Mouse (Mus musculus) stomach, embryonic 16.5 days (tissue): ENCODE data around the gene Bloc1s3. TPM values are rescaled to one million over a fixed set of nuclear protein-coding genes. Genes with fewer than 3 reads are reported as not detected.
"Not testable (repeated sequence)": the region's sequence is repeated elsewhere in the genome, so short reads cannot be mapped to it uniquely, and the experiment has no call there.

Experiments
- ATAC-seq: fragments of 200-750 bp; cut with Nextera tagmentation; 2 replicates; pipeline ENCODE4 v1.8.0; 2017; ENCODE audit warnings: moderate number of reproducible peaks, moderate TSS enrichment; ENCODE audit not compliant: insufficient read depth, low FRiP score
- H3K27ac ChIP-seq: fragments of 300-500 bp; sonication (generic); 2 replicates; pipeline ENCODE4 v1.5.1; 2014; ENCODE audit warnings: low read length
- H3K27me3 ChIP-seq: fragments of 300-500 bp; sonication (generic); 2 replicates; pipeline ENCODE4 v1.6.1; 2014; ENCODE audit warnings: low read length, control low read depth, mixed read lengths; ENCODE audit not compliant: control insufficient read depth, insufficient read depth
- H3K36me3 ChIP-seq: fragments of 300-500 bp; sonication (generic); 2 replicates; pipeline ENCODE4 v1.6.1; 2014; ENCODE audit warnings: low read length; ENCODE audit not compliant: control insufficient read depth, insufficient read depth
- H3K4me1 ChIP-seq: fragments of 300-500 bp; sonication (generic); 2 replicates; pipeline ENCODE4 v1.6.1; 2014; ENCODE audit warnings: low read length, control low read depth, mixed read lengths; ENCODE audit not compliant: control insufficient read depth, insufficient read depth
- H3K4me2 ChIP-seq: fragments of 300-500 bp; sonication (generic); 2 replicates; pipeline ENCODE4 v1.6.1; 2014; ENCODE audit warnings: low read depth, low read length, mixed read lengths
- H3K4me3 ChIP-seq: fragments of 300-500 bp; sonication (generic); replicated peaks from 2 replicates; pipeline ENCODE4 v1.5.1; 2014; ENCODE audit warnings: mild to moderate bottlenecking, low read length
- H3K9ac ChIP-seq: fragments of 300-500 bp; sonication (generic); 2 replicates; pipeline ENCODE4 v1.6.1; 2014; ENCODE audit warnings: low read length
- H3K9me3 ChIP-seq: fragments of 300-500 bp; sonication (generic); replicated peaks from 2 replicates; pipeline ENCODE4 v1.6.1; 2016; ENCODE audit warnings: low read length, control low read depth; ENCODE audit not compliant: control insufficient read depth
- WGBS: fragments of 180-500 bp; shearing (Covaris S2); extraction: QIAGEN DNeasy Blood & Tissue Kit; methylation state at CpG from one replicate; pipeline ENCODE4 v1.1.7; 2014; 5-methylcytosine and 5-hydroxymethylcytosine counted together
- polyA plus RNA-seq: library from polyadenylated mRNA; unstranded; fragments of >200 nt; fragmentation: Nextera tagmentation; extraction: Ambion mirVana; gene quantifications from 2 replicates; pipeline ENCODE4 v1.2.1, GENCODE M21; 2015

Gene Bloc1s3
- polyA plus RNA-seq, 1 experiment from 2014 or later = 1.4 TPM

DNA sequence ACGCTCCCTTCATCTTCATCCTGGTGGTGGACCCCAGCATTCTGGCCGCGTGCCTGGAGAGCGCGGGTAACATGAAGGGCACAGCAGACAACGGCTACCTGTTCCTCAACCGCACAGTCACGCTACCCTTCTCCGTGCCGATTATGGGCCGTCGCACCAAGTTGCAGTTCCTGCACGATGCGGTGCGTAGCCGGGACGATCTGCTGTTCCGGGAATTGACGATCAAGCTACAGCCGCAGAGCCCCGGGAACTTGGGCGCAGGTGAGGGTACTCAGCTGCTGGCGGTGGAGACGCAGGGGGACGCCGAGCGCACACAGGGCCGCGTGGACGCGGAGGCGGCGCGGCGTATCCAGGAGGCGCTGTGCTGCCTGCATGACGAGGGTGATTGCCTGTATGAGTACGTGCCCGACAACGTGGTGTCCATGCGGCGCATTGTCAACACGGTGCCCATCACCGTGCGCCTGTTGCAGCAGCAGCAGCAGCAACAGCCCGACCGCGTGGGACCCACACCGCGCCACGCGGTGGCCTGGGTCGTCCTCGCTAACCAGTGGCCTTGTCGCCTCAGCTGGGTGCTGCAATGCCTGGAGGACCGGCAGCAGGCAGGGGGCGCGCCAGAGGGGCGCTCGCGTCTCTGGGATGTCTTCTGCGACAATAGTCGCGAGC, 15.7 kb upstream of the Bloc1s3 start:
- Histone ChIP-seq H3K9ac (peak overlapping the region; percentile 61), H3K4me2 (peak overlapping the region; percentile 73)
- 1% methylated on average over 64 of the region's 64 CpGs for WGBS

DNA sequence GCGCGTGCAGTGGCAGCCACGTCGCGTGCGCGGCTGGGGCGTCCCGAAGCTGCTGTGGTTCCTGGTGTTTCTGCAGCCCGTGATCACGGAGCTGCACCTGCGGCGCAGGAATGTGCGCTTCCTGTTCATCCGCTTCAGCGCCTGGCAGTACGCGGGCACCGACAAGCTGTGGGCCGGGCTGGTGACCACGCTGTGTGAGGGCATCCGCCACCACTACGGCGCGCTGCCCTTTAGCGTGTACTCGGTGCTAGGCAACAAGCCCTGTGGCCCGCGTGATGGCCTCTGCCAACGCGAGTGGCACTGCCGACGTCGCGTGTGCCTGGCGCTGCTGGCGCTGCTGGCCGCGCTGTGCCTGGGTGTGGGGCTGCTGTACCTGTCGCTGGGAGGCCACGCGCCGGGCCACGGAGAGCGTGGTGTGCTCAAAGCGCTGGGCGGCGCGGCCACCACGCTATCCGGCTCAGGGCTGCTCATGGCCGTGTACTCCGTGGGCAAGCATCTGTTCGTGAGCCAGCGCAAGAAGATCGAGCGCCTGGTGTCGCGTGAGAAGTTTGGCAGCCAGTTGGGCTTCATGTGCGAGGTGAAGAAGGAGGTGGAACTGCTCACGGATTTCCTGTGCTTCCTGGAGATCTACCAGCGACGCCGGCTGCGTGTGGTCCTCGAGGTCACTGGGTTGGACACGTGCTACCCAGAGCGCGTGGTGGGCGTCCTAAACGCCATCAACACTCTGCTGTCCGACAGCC, 15.0 kb upstream of the Bloc1s3 start:
- peaks cover 21% of the 10 kb centered on the region for H3K4me1 ChIP-seq
- peak overlapping the region; percentile 61 for H3K9ac ChIP-seq
- H3K4me2 ChIP-seq = peak overlapping the region; percentile 73
- H3K4me3 ChIP-seq = peak overlapping the region; percentile 45
- H3K9me3 ChIP-seq = no peaks in the 10 kb centered on the region
- H3K36me3 ChIP-seq = no peaks in the 10 kb centered on the region
- ATAC-seq = peak; percentile 8; the same call in 1 of the 2 replicates
- H3K27me3 ChIP-seq = peaks cover 69% of the 10 kb centered on the region
- H3K27ac ChIP-seq = no peak overlapping the region
- 10% methylated on average over 72 of the region's 72 CpGs for WGBS

More for the DNA sequence above, 15.7 kb upstream of the Bloc1s3 start:
- Histone ChIP-seq H3K27ac (no peak overlapping the region), H3K27me3 (peaks cover 65% of the 10 kb centered on the region), H3K36me3 (no peaks in the 10 kb centered on the region), H3K4me3 (peak overlapping the region; percentile 45), H3K9me3 (no peaks in the 10 kb centered on the region), H3K4me1 (peaks cover 21% of the 10 kb centered on the region)
- ATAC-seq = no peak

DNA sequence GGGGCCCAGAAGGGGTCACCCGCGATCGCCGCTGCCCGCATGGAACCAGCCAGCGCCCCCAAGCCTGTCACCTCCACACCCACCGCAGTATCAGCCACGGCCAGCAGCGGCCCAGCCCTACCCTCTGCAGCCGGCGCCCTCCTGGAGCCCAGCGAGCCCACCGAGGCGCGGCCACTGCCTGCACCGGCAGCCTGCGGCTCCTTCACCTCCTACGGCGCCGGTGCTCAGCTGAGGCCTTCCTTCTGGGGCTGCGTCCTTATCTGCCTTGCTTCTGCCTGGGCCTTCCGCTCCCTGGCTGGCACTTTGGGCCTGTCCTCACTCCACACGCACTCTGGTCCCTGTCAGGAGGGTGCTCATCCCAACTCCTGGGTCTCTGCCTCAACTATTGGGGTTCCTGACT, 11.9 kb upstream of the Bloc1s3 start:
- peak overlapping the region; percentile 22 for H3K4me3 ChIP-seq
- H3K9me3 ChIP-seq = no peaks in the 10 kb centered on the region
- H3K4me1 ChIP-seq = peaks cover 24% of the 10 kb centered on the region
- H3K4me2 ChIP-seq = peak overlapping the region; percentile 42; the same call in 1 of the 2 replicates
- no peaks in the 10 kb centered on the region for H3K36me3 ChIP-seq
- peak overlapping the region; percentile 57 for H3K9ac ChIP-seq
- peaks cover 65% of the 10 kb centered on the region for H3K27me3 ChIP-seq
- WGBS = 6% methylated on average over 22 of the region's 23 CpGs
- no peak overlapping the region for H3K27ac ChIP-seq
- ATAC-seq = no peak

DNA sequence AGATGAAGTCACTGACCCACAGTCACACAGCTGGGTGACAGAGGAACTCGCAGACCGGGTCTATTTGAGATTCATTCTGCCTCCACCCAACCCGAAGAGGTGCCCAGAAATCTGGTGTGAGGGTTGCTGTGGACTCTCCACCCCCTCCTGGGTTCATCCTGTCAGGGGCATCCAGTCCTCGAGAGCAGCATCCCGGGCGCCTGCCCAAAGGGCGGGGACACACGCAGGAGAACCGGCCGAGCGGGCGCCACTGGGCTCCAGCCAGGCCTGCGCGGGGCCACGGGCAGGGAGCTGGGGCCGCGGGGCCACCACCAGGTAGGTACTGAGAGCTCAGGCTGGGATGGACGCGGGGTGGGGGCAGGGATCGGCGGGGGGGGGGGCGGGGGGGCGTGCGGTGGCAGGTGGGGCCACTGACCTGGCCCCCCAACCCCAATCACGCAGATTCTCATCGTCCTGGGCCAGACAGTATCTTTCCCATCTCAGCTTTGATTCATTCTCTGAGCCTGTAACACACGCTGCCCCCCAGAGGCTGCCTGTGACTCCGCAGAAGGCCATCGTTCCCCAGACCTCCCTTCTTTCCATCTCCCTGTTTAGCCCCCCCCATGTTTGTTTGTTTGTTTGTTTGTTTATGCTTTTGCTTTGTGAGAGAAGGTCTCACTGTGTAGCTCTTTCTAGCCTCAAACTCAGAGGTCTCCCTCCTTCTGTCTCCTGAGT, 9.6 kb upstream of the Bloc1s3 start, which contains the start of gene Nkpd1:
TSS of gene Nkpd1 (plus strand) at position 187 of the 714 bp plus-strand sequence.
- Histone ChIP-seq H3K36me3 (no peaks in the 10 kb centered on the region), H3K27ac (no peak within 1 kb of the TSS), H3K4me1 (peaks cover 9% of the 10 kb centered on the region), H3K9ac (peak within 1 kb of the TSS; percentile 56), H3K4me2 (peak within 1 kb of the TSS; percentile 45), H3K9me3 (no peaks in the 10 kb centered on the region), H3K4me3 (peak within 1 kb of the TSS; percentile 21), H3K27me3 (peaks cover 43% of the 10 kb centered on the region)
- 5% methylated on average over 20 of the region's 29 CpGs for WGBS
- ATAC-seq = 0 out of 2 replicates have a peak, but pooled peaks have one; percentile 14

DNA sequence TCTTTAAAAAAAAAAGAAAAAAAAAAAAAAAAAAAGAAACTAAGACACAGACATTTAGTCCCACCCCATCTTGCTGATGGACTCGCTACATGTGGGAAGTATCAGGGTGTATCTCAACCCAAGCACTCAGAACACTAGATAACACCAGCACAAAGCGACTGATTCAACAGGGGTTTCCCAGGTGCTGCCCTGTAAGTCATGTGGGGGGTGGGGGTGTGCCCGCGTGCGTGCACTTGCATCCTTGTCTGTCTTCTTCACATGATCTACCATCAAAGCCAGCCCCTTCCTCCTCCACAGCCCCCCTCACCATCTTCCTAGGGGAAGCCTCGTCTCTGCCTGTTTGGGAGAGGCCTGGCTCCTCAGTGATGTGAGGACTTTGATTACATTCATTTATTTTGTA, 4.2 kb upstream of the Bloc1s3 start:
- no peak for ATAC-seq
- Histone ChIP-seq H3K27me3 (no peaks in the 10 kb centered on the region), H3K4me1 (0 out of 2 replicates have a peak, but pooled peaks cover 8% of the 10 kb centered on the region), H3K27ac (no peak overlapping the region), H3K4me3 (no peak overlapping the region), H3K9ac (no peak overlapping the region), H3K36me3 (no peaks in the 10 kb centered on the region), H3K4me2 (no peak overlapping the region), H3K9me3 (no peaks in the 10 kb centered on the region)
- 70% methylated on average over 6 of the region's 6 CpGs for WGBS

DNA sequence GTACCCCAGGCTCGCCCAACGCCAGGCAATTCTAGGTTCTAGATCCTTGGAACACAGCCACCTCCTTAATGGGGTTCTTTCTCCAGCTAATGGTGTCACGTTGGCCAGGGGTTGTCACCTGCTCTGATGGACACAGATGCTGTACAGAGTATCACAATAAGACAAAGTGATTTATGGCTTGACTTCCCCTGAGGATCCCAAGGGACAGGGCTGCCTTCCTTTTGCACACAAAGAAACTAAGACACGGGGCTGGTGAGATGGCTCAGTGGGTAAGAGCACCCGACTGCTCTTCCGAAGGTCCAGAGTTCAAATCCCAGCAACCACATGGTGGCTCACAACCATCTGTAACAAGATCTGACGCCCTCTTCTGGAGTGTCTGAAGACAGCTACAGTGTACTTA, 3.8 kb upstream of the Bloc1s3 start:
- H3K9me3 ChIP-seq, ATAC-seq, H3K36me3 ChIP-seq, H3K4me3 ChIP-seq, H3K9ac ChIP-seq, H3K27ac ChIP-seq, H3K27me3 ChIP-seq, H3K4me2 ChIP-seq, H3K4me1 ChIP-seq: not testable (repeated sequence)
- 82% methylated on average over 6 of the region's 7 CpGs for WGBS

DNA sequence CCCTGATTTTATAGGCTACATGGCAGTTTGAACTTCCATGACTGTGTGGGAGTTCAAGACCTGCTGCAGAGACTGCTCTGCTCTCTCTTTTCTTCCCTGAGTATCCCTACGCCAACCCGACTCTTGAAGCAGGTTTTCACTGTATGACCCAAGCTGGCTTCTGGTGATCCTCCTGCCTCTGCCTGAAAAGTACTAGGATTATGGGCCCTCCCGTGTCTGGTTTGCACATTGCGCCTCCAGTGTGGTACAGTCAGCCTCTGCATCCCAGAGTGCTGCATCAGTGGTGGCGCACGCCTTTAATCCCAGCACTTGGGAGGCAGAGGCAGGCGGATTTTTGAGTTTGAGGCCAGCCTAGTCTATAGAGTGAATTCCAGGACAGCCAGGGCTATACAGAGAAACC, 1.6 kb upstream of the Bloc1s3 start:
- WGBS = 91% methylated on average over 7 of the region's 7 CpGs
- Histone ChIP-seq H3K27ac (no peak overlapping the region), H3K27me3 (no peaks in the 10 kb centered on the region), H3K9me3 (no peaks in the 10 kb centered on the region), H3K9ac (no peak overlapping the region), H3K4me3 (no peak overlapping the region), H3K4me1 (0 out of 2 replicates have a peak, but pooled peaks cover 11% of the 10 kb centered on the region), H3K36me3 (no peaks in the 10 kb centered on the region), H3K4me2 (peak overlapping the region; percentile 96)
- ATAC-seq = no peak

DNA sequence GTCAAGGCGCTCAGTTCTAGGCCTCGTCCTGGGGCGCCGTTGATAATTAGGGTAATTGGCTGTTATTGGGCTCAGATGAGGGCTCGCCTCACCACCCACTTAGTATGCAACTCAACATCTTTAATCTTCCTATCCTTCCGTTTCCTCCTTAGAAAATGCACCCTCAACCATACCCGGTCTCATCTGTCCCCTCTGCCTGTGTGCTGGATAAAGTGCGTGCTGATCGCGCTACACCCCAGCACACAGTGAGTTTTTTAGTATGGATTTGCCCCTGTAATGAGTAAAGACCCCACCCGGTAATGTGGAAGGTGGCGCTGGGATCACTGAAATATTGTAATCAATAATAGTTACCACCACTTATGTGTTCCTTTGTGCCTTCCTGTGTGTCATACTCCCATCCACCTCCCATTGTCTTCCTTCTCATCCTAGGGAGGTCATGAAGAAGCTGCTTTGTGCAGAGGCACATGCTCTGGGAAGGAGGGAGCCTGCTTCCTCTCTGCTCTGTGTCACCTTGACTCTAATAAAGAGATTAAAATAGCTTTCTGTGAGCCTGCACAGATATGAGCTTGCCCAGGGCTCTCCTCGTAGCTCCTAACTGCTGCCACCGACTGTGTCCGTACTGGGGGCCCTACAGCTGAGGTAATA, 879 bp upstream of the Bloc1s3 start:
- Histone ChIP-seq H3K9ac (peak overlapping the region; percentile 90), H3K4me3 (peak overlapping the region; percentile 86), H3K9me3 (no peaks in the 10 kb centered on the region), H3K4me1 (0 out of 2 replicates have a peak, but pooled peaks cover 11% of the 10 kb centered on the region), H3K4me2 (peak overlapping the region; percentile 96), H3K27me3 (no peaks in the 10 kb centered on the region), H3K36me3 (no peaks in the 10 kb centered on the region), H3K27ac (peak overlapping the region; percentile 48; the same call in 1 of the 2 replicates)
- 6% methylated on average over 15 of the region's 15 CpGs for WGBS
- no peak; the same call in 1 of the 2 replicates for ATAC-seq
